Mouse (Mus musculus) urinary bladder, adult 2 months (tissue): ENCODE measurements around the gene Dnajb5. TPM values are rescaled to one million over a fixed set of nuclear protein-coding genes. Genes with fewer than 3 reads are reported as not detected.

Experiments used
- DNase-seq: peaks from one replicate; pipeline ENCODE4 v3.0.0; 2022; ENCODE audit warnings: low spot score
- polyA plus RNA-seq: library from polyadenylated mRNA; depleted of rRNA; stranded (reverse); fragments of >200 nt; gene quantifications from 2 replicates; pipeline ENCODE4 v1.2.3, GENCODE M21; 2012

The Dnajb5 gene
- polyA plus RNA-seq, 1 experiment: 26.1 TPM

DNA sequence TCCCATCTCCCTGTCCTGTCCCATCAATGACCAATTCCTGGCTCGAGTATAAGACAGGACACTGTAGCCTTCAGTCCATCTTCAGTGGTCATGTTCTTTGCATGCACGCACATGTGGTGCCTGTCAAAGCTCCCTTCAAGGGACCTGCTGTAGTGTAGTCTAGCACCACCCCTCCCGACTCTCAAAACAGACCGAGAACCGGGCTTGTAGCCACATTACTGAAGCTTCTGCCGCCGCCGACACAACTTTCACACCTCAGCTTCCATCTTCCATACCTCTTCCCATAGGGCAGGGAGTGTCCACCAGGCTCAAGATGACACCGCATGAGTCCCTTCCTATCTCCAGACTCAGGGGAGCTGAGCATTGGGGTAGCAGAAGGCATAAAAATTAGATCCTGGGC is 5.4 kb upstream of the Dnajb5 start:
- no peak for DNase-seq

DNA sequence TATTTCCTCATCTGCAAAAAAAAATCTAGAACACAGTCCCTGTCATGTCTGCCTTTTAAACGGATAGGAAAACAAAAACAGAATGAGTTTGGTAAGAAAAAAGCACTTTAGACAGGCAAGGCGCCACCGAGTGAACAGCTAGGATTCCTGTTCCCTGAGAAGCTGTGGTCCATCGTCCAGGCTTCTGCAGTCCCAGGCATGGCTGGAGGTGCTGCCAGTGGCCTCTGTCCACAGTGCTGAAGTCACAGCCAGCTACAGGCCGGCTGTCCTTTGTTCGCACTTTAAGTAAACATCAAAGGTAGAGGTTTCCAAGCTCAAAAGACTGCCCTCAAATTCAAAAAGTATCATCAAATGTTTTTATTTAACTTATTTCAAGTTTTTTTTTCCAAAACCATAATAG is 4.6 kb upstream of the Dnajb5 start:
- DNase-seq: no peak

DNA sequence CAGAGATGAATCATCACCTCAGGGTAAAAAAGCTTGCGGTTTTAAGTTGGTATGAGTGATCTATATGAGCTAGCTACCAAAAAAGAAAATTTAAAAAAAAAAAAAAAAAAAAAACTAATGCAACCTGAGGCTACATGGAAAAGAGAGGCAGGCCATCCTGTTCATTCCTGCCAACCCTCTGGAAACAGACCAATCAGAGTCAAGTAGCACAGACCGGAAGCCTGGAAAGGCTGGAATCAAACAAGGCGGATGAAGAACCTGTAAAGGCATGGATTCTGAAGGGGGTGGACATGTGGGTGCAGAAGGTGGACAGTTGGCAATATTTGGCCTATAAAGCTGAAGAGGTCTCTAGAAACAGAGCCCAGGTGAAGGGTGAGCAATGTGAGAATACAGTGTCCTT is 4.2 kb upstream of the Dnajb5 start:
- no peak for DNase-seq

DNA sequence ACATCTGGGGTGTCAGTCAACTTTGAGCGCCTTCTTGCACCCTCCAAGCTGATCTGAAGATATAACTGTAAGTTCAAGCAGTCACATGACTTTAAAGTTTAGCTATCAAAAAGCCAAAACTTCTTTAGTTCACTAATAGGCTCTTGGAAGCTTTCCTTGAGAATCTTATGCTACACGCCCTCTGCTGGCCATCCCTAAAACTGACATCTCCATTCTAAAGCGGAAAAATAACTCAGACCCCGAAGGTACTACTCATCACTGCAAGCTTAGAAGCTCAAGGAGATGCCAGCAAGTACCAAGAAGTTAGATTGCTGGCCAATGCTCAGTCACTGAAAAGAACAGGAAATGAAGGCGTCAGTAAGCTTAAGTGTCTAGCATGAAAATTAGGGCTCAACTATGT is 3.7 kb upstream of the Dnajb5 start:
- no peak for DNase-seq

DNA sequence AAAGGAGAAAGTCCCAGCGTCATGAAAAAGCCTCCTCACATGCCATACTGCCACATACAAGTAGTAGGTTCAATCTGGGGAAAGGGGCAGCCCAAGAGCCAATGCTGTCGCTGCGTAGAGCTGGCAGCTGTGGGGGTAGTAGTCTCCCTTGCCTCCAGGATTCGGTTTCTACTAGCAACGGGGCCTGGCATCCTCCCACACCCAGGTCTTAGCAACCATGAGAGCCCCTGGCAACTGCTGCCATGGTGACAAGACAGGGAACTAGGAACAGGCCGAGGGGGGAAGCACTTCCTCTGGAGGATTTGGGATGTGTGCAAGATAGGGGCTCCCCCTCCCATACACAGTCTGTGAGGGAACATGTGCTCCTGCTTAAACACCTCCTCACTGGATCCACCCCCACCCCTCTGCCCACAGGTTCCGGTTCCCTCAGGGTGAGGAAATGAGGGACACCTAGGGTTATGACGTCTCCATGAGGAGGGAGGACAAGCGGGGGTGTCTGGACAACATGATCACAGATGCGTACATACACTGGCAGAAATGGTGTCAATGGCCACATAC is 2.8 kb upstream of the Dnajb5 start:
- DNase-seq: no peak

DNA sequence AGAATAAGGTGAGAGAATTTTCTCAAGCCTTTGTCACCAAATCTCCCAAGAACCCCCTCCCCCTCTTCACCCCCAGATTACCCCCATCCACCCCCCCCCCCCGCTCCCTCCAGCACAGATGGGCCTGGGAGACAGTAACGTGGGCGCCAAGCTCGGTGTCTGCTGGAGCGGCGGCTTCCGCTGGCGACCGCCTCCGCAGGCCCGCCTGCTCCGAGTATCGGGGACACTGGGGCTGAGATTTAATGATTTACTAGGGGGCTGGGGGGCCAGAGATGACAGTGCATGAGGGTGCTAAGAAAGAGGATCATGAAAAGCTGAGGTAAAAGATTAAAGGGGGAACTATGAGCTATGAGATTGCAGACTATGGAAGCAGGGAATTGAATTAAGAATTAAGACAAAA is 1.1 kb upstream of the Dnajb5 start:
- DNase-seq: no peak

DNA sequence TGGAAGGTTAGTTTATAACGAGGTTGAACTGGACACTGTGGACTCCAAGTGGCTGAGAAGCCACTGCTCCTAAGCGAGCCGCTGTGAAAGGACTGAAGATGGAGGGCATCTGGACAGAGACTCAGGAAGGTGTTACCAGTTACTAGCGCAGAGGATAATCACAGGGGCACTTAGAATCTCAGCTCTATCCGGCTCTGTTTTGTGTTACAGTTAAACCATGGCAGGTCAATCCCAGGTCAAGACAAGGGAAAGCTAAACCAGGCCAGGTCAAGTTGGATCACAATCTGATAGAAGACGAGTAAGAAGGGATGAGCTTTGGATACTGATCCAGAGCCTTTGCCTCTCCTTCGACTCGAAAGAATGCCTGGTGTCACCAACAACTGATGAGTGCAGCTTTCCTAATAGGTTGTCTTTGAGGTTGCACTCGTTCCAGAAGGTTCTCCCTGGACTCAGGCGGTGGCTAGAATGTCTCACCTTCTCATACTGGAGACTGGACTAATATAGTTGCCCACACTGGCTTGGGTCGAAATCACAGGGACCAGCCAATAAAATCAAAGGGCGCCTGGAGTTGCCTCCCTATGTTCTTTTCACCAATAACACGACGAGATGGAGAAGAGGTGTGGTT is 451 bp upstream of the Dnajb5 start:
- no peak for DNase-seq

DNA sequence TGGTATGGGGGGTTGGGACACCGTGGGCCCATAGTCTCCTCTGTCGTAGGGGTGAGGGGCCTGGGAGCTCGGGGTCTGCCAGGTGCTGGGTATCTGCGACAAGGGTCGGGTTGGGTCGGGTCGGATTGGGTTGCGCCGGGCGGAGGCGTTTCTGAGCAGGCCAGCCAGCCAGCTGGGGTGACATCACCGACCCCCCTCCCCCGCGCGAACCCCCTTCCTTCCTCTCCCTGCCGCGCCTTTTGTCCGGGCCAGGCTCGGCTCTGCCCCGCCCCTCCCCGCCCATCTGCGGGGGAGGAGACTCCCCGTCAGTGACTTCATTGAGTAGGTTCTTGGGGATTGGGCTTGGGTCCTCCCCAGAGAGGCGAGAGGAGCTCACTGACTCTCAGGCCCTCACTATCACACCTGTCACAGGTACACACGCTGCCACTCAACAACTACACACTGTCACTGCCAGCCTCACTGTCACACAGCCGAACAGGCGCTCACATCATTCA is 498 bp downstream of the Dnajb5 start:
- no peak for DNase-seq

DNA sequence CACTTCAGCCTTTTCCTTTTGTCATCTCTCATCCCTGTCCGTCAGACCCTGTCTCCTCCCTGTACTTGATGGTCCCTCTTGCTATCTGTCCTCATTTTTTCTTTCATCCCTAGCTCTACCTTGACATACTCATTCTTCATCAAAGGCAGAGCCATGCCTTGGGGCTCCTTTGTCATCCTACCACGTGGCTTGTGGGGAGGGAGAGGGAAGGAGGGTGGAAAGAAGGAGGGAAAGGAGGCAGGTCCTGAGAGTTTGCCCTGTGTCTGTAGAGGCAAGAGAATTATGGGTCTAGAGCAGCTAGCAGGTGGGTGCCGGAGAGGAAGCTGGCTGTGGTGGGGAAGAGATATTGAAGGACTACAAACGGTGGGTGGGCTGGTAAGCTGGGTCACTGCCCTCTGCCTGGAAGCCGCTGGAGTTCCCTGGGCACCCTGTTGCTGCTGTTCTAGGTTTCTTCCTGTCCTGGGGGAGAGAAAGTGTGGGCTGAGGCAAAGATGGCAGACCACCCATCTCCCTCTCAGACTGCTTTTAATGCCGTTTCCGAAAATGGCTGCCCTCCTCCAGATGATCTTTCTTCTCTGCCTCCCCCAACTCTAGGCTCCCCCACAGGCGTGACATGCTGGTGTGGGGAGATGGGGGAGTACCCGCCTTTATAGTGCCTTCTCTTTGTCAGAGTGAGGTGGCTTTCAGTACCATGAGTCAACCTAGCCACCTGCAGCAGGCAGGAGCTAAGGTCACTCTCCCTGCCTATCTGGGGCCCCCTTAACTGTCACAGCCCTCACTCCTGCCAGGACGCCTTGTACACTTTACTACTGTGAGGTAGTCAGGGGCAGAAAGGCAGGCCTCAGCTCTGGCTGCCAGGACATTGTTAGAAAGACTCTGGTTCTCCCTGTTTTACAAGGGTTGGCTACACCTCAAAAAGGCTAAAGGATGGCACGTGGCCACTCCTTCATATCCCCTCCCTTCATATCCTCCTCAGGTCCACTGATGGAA is 1.9 kb downstream of the Dnajb5 start:
- no peak for DNase-seq

DNA sequence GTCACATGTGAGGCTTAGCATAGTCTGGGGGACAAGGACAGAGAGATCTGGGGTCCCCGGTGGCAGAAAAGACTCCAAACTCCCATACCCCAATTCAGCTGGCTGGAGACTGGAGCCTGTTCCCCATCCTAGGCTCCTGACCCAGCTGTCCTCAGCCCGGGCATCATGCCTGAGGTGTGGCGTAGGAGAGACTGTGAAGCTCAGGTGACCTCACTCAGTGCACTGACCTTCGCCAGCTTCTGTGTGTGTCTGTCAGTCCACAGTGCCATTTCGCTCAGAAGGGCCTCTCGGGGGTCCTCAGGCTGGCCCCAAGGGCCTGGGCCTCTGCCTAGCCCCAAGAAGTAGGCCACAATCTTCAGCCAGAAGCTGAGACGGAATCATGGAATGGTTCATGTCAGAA is 2.9 kb downstream of the Dnajb5 start:
- DNase-seq: no peak

DNA sequence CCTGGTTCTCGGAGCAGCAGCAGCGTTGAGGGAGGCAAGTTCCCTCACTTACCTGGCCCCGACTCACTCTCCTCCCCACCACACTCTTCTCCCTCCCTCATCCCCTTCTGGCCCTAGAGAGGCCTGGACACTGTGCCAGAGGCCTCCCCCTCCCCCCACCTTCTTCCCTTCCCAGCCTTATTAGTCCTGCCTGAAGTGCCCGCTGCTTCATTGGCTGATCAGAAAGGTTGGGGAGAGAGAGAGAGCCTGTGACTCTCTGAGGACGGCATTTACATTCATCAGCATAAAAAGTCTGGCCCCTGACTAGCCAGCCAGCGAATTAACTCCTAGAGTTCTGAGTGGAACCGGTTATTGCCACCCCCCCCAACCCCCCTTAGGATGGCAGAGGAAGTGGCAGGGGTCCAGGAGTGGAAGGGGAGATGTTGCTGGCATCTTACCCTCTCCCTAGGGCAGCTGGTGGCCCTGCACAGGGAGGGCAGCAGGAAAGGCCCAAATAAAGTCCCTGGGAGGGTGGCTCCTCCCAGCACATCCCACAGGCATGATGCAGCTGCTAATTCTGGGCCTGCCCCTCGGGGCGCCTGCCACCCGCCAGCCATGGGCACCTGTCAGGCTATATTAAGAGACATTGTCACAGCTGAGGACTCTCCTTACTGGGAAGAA is 4.0 kb downstream of the Dnajb5 start:
- DNase-seq: no peak

DNA sequence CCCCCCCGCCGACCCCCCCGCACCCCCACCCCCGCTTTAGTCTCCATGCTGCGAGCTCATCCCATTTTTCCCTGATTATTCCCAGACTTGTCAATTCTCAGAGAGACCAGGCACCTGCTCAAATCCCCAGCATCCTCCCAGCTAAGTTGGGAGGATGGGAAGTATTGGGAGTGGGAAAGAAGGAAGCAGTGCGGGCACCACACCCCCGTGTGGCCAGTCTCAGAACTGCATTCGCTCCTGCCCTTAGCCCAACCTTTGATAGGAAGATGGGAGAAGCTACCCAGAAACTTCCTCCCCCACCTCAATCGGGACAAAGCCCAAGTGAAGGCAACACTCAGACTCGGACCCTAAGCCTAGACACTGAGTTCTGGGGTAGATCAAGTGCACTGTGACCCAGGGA is 4.7 kb downstream of the Dnajb5 start:
- DNase-seq: no peak

DNA sequence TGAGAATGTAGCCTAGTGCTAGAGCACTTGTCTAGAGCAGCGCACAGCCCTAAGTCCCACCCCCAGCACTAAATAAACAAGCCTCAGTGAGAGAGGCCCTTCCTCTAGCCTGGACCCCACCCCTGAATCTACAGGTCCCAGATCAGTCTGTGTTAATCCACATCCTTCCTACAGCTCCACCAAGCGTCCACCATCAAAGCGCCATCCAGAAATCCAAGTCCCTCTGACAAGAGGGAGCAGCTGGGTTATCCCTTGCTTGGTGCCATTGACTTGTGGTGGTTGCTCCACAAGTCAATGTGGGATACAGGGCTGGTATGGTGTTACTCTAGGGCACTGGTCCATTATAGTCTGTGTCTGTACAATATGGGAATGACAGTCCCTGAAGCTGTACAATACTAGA is 5.6 kb downstream of the Dnajb5 start:
- DNase-seq: no peak

DNA sequence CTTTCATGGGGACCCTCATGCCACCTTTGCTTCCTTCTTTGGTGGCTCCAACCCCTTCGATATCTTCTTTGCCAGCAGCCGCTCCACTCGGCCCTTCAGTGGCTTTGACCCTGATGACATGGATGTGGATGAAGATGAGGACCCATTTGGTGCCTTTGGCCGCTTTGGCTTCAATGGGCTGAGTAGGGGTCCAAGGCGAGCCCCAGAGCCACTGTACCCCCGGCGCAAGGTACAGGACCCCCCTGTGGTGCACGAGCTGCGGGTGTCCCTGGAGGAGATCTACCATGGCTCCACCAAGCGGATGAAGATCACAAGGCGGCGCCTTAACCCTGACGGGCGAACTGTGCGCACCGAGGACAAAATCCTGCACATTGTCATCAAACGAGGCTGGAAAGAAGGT is 7.0 kb downstream of the Dnajb5 start:
- no peak for DNase-seq

DNA sequence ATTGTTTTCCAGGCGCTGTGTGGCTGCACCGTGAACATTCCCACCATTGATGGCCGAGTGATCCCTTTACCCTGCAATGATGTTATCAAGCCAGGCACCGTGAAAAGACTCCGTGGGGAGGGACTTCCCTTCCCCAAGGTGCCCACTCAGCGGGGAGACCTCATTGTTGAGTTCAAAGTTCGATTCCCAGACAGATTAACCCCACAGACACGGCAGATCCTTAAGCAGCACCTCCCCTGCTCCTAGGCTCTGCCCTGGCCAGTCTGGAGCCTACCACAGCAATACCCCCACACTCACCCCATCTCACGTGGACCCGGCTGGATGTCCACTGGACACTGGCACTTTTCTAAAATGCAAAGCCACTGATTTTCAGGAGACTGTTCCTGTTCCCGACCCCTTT is 7.7 kb downstream of the Dnajb5 start:
- DNase-seq: no peak

DNA sequence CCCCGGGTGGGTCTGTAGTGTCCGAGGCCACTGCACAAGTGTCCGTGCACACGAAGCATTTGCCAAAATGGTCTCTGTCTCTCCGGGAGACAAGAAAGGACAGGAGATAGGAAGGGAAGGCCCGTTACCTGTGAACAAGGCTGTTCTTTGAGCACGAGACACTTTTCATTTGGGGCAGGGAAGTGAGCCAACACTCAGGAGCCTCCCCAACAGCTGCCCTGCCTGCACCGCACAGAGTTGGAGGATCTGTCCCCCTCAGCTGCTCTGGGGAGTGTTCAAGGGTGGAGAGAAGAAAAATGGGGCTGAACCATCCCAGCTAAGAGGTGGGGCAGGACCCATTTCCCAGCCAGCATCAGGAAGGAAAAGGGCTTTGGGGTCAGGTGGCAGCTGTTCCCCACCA is 8.4 kb downstream of the Dnajb5 start:
- DNase-seq: no peak

DNA sequence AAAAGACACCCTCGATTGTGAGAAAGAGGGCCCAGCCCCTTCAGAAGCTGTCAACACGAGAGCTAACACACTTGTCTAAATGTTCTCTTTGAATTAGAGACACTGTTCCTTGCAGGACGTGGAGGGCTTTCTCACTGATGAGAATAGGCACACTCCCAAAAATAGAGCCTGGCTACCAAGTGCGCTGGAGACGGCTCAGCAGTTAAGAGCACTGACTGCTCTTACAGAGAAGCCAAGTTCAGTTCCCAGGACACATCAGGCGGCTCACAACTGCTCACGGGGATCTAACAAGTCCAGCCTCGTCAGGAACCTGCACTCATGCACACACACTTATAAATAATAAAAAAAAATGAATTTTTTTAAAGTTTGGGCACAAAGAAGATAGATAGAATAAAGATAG is 9.3 kb downstream of the Dnajb5 start:
- DNase-seq: no peak

DNA sequence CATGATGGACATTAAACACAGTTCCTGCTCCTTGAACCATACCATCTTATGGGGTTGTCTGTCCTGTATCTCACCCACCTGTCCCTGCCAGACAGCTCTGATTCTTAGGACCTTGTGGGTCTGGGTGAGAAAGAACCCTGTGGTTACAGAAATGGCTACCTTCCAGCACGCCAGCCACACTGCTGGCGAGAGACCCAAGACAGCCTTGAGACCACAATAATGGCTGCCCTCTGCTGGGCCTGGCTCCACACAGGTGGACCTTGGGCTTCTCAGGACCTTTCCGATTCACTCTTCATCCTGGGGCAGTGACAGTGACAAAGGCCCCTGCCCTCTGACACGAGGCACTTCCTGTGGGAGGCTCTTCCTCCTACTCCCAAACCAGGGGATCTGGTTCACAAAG is 9.8 kb downstream of the Dnajb5 start:
- no peak for DNase-seq

DNA sequence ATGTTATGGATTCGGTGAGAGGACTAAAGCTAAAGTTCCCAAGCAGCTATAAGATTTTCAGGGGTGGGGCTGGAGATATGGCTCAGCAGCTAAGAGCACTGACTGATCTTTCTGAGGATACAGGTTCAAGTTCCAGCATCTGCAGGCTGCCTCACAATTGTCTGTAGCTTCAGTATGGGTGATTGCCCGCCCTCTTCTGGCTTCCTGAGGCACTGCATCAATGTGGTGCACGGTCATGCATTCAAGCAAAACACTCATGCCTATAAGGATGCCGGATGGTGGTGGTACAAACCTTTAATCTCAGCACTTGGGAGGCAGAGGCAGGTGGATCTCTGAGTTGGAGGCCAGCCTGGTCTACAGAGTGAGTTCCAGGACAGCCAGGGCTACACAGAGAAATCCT is 12.0 kb downstream of the Dnajb5 start:
- DNase-seq: no peak

DNA sequence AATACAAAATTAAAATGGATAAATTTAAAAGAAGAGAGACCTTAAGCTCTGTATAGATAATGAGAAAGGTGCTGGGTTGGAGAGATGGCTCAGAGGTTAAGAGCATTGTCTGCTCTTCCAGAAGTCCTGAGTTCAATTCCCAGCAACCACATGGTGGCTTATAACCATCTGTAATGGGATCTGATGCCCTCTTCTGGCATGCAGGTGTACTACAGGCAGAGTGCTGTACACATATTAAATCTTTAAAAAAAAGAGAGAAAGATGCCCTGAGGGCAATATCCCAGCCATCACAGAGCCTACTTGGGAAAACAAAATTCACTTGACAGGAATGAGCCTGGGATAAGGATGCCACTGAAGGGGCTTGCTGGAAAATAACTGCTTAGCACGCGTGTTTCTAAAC is 13.9 kb downstream of the Dnajb5 start:
- no peak for DNase-seq

DNA sequence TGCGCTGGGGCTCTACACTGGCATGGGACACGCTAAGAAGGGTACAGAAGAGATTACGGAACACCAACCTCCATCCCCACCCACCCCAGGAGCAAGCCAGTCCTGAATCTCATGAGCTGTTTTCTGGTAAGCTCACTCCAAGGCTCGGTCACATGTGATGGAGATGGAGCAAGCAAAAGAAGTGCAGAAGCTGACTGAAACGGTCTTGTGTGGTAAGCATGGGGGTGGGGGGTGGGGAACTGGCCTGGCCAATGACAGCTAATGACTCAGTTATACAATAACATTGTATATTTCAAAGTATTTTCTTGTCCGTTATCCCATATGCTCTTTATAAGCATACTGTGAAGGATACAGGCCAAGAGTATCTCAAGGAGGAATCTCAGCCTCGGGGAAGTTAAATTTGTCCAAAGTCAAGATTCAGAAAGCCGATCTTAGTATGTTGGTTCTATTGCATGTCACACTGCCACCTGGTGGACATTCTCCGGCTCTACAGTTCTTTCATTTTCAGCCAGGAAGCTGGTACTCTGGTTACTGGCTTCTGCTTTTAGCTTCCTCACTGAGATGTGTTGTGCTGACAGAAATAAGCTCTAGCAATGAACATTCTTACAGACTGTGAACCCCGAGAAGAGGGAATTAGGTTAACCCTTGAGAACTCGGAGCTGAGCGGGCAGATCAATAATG is 15.6 kb downstream of the Dnajb5 start:
- DNase-seq: no peak

DNA sequence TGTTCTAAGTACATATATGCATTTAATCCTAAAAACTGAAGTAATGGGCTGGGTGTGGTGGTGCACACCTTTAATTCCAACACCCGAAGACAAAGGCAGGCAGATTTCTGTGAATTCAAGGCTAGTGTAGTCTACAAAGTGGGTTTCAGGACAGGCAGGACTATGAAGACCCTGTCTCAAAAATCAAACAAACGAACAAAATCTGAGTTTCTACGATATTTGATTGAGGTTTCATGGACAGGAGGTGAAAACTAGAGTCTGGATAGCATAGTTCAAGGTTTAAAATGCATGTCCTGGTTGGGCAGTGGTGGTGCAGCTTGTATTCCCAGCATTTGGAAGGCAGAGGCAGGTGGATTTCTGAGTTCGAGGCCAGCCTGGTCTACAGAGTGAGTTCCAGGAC is 19.7 kb downstream of the Dnajb5 start, which contains the start of gene 1700022I11Rik:
TSS of gene 1700022I11Rik (plus strand) at position 301 of the 400 bp plus-strand sequence.
- DNase-seq: no peak
